Mouse (Mus musculus): ENCODE measurements at regions not wholly inside any gene's neighbourhood (a gene's known extent, or its start where the extent isn't known, plus 50 kb on each side); places are given as distances from the start of the nearest gene placed in this dataset.

DNA sequence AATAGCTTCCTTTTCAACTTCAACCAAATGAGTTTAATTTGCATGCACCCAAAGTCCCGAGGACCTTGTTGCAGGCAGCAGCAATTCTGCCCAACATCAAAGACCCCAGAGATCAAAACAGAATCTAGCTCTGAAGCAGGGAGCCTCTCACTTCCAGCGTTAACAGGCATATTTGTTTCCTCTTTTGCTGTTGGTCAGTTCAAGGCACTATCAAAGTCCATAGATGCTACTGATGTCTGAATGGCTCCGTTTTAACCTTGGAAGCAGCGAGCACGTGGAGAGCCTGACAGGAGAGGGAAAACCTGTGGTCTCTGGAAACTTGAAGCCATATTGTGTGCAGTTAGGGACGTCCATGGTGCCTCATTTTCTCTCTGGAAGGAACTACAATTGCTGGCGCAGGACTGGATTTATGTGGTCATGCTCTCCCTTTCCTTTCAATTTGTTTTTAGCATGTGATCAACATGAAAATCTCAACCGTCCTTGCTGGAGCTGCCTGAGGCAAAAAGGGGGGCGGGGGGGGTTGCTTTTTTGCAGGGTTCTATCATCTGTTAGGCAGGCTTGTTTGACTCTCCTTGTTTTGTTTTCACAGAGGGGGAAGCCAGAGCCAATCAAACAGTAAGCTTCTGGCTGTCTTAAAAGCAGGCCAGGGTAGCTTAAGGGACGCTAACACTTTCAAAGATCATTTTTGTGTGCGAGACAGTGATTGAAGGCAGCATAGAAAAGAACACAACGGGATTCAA lies 338.4 kb downstream of the Btg1 start:
- in situ Hi-C loops (cut with MboI, MseI), result no loop called here

DNA sequence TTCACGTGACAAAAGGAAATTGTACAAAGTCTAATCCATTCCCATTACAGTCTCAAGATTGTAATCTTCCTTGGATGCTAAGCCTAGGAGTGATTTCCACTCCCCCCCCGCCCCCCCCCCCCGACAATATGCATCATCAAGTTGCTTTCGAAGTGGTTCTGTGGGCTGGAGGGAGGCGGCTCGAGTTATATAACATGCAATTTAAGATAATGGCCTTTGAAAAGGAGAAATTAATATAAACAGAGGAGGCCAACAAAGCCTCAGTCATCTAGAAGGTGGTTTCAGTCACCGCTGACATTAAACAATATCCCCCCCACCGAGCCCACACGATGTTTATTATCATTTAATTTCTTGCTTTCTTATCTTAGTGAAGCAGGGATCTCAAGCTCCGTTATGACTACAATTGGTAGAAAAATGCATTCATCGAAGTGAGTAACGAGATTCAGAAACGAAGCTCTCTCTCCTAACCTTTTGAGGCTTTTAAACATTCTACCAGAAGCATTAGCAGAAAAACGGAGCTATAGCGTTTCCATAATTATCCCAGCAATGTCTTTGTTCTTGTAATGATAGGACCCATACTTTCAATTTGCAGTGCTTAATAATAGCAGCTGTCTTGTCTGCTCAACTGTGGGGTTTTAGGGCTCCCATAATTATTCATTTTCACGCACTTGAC lies 339.1 kb downstream of the Btg1 start:
- in situ Hi-C loops (cut with MboI, MseI), result no loop called here

DNA sequence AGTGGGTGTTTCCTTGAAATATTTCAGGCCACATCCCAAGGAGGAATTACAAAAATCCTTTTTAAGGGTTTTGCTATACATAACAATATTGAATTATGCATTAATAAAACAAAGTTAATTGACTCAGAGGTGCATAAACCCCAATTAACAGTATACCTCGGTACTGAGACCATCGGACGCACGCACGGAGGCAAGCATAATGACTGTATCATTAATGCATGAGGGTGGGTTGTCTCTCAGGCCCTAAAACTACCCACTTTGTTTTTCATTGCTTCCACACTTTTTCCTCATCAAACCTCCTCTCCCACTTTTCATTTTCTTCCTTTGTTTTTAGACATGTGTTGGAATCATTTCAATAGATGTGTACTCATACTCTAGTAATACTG lies 339.6 kb downstream of the Btg1 start:
- in situ Hi-C loops (cut with MboI, MseI), result no loop called here

DNA sequence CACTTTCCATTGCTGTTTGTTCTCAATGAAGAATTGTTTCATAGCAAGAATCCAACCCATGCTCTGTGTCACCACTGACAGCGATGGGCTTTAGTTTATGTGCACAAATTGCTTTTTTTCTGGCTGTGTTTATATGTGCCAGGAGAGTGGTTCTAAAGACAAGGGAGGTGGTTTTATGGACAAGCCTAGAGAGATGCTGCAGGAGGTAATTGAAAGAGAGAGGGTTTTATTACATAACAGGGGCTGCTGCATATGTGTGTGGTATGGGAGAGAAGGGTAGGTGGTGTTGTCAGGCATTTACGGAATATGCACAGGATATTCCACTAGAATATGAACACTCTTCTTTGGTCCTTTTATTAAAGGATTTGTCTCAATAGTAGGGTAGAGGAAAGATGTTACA lies 340.2 kb downstream of the Btg1 start:
- in situ Hi-C loops (cut with MboI, MseI), result no loop called here

DNA sequence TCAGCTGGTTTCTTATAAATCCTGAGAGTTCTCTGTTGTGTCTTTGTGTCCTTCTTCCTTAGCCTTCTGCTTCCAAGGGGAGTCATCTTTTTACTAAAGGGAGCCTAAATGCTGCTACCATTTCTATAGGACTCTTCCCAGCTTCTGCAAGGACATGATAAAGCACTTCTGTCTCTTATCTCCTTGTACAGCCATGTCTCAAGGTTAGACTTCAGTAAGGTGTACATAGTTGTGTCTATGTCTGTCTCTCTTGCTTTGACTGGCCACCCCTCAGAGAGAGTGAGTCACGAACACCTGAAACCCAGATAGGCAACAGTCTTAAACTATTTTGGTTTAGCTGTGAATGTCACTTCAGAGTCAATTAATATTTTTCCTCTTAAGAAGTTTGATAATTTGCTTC lies 353.0 kb downstream of the Btg1 start:
- in situ Hi-C loops (cut with MboI, MseI), result no loop called here

DNA sequence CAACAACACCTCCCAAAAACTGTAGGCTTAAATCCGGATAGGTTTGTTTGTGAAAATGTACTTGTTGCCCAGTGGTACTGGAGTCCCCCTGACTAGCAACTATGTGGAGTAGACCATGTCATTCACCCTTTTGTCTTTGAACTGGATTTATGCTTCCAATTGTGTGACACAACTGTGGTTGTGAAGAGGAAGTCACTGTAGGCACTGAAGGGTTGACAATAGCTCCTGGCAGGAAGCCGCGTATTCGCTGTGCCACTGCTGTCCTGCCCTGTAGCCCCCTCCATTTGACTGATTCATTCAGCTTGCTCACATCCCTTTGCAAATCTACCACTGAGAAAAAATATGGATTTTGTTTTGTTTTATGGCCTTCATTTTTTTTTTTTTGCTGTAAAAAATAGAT lies 353.9 kb downstream of the Btg1 start:
- in situ Hi-C loops (cut with MboI, MseI), result no loop called here

DNA sequence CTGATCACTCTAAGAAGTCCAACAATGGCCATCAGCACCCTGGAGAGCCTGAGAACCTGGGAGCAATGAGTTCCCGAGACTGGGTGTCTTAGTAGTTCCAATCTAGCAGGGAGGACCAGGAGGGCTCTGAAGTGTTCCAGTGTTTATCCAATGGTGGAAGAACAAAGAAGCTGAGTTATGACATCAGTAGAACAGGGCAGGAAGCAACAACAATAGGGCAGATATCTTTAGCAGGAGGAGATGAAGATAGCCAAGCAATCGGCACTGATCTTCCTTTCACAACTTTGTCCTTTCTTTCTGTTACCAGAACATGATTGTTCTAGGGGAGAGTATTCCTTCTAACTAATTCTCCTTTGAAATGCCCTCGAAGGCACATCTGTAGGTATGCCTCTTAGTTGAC lies 355.0 kb downstream of the Btg1 start:
- in situ Hi-C loops (cut with MboI, MseI), result no loop called here

DNA sequence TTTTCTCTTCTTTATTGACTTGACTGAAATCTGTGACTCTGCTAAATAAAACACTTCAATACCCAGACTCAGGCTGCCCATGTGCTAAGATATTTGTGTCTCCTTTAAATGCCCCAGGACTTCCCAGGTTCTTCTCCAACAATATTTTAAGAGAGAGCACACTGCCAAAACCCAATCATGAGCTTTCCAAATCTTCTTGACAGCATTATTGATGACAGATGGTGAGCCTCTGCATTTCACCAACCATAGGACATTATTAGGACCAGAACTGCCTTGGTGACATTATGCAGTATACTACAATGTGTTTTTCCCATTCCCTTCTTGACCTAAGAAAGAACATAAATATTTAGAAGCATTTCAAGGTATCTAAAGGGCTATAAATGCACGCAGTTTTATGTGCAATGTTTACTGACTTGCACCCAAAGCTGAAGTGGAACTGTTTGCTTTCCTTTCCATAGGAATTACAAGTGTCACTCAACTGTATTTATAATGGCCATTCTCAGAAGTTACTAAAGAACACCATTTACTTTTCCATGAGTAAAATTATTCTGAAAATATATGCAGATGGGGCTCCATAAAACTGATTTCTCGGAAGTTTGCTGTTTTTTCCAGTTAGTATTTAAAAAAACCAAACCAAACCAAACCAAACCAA lies 357.6 kb downstream of the Btg1 start:
- in situ Hi-C loops (cut with MboI, MseI), result no loop called here

DNA sequence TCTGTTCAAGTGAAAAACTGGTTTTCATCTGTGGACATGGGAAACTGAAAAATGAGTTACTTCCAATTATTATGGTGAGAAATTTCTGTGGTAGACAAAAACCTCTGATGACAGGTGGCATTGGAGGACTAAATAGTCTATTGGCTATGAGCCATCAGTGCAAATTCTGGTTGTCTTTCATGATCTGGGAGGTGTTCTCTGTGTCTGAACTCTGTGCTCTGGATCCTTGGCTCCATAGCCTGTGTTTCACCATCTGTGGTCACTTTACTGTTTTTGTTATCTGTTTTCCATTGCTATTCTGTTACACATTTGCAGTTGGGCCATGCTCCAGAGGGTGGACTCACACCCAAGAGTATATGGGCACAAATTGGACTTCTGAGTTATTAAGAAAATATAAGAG lies 359.9 kb downstream of the Btg1 start:
- in situ Hi-C loops (cut with MboI, MseI), result no loop called here

DNA sequence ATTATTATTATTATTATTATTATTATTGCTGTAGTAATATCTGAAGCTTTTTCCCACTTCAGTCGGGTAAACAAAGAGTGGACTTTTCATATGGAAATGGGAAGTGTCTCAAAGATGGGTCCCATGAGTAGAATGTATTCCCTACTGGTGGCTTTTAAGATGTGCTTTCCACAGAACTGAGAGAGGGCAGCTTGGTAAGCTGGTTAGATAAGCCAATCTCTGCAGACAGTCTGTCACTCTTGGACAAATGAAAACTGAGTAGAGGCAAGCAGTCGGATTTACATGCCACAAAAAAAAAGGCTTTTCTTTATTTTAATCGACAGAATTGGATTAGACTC lies 363.7 kb downstream of the Btg1 start:
- in situ Hi-C loops (cut with MboI, MseI), result no loop called here

DNA sequence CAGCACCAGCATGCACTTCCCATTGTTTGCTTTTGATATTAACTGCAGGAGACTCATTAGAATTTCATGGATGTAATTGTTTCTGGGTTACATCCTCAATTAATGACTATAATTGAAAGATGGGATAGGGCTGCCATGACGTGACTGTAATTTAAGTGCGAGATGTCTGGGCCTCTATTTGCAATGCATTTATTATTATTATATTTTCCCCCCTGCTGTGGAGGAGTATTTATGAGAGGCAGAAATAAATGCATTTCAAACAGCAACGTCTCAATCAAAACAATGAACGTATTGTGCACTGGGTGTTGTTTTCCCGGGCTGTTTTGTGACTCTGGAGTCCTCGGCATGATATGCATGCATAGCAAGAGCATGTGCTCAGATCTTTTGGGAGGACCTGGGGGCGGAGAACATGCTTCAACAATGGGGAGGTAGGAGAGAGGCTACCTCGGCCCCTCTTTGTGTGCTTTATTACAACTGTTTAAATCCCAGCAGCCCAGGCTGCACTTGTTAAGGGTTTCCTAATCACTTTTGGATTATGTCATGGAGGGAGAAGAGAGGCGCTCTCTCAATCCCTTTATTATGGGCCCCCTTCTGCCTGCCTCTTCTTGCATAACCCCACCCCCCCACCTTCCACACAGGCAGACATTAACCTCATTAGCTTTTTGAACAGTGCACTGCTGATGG lies 364.2 kb downstream of the Btg1 start:
- in situ Hi-C loops (cut with MboI, MseI), result no loop called here

DNA sequence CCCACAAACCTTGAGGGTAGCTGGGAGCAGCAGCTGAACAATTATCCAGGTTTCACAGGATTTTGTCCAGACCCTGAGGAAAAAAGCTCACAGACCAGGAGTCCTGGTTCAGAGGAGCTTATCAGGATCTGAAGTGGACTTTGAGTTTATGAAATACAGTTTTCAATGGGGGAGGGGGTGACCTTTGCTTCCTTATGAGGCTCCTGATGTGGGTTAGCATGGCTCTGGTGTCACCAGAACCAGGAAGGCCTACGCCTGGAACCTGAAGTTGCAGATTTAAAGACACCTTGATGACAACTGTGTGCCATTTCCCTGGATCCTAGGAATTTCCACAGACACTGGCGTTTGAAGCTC lies 364.7 kb downstream of the Btg1 start:
- in situ Hi-C loops (cut with MboI, MseI), result no loop called here

DNA sequence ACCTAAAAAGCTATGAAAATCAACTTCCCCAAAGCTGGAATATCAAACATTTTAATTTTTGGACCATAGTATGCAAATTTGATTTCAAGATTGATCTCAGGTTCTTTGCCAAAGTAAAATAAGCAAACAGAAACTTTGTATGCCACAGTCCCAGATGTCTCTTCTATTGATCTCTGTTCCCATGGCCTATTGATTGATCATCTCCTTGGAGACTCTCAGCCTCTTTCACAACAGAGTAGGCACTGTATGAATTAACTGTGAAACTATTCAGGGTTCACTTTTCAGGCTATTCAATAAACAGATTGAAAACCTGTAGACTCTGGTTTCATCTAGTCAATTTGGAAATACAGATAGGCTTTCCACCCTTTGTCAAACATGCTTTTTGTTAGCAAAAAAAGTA lies 384.1 kb downstream of the Btg1 start:
- in situ Hi-C loops (cut with MboI, MseI), result no loop called here

DNA sequence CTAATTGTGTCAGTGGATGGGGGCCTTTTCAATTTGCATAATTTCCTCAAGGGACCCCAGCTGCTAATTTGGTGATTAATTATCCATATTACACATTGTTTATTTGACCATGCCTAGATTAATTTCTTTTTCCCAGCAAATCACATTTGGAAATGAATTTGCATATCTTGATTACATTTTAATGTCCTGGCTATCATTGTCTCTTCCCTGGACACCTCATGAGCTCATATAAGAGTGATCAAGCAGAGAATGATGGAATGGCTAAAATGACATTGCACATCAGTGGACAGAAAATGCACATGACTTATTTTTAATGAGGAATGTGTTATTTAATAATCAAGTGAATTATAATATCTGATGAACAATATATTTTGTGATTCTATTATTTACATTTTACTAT lies 392.1 kb downstream of the Btg1 start:
- in situ Hi-C loops (cut with MboI, MseI), result no loop called here

DNA sequence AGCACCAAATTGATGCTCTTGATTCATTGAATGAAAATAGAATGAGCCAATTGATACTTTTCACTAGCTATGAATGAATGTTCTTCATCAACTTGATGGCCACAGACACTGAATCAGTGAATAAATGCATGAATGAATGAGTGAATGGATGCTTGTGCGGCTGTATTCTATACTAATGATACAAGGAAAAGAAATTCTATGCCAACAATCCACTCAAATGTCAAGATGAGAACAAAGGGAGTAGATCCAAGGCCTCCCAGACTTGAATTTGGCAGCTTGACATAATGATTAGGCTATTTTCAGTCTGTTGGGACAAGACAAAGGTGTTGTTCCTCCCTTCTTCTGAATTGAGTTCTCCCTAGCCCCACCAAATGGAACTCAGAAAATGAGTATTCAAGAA lies 393.1 kb downstream of the Btg1 start:
- in situ Hi-C loops (cut with MboI, MseI), result no loop called here

DNA sequence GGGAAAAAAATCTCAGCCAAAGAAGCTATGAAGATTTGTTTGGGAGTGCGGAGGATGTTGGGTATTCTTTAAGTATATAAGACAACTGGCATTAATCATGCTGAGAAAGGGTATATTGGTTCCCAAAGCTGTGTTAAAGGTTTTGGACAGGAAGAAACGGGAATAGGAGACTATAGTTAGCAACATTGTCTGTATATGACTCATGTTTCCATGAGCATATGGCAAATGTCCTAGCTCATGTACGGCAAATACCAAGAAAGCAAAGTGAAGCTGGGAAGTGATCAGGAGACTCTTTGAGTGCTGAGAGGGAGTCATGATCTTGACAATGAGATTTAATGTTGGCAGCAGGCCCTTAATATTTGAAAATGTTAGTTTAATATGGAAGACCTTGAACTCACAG lies 401.8 kb downstream of the Btg1 start:
- in situ Hi-C loops (cut with MboI, MseI), result no loop called here

DNA sequence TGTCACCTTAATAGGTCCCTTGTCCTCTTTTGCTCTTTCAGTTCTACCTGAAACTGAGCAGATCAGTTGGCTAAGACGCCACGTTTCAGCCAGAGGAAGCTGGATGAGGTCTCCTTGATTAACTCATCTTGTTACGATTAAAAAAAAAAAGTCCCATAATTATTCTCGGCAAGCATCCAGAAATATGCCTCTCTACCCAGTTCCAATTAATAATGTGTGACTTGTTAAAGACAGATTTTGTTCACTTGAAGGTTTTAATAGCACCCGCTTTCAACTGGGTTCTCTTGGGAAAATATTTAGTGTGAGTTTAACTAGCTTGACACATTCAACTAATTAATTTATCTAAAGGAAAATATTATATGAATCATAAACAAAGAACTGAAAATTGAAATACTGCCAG lies 412.0 kb downstream of the Btg1 start:
- in situ Hi-C loops (cut with MboI, MseI), result no loop called here

DNA sequence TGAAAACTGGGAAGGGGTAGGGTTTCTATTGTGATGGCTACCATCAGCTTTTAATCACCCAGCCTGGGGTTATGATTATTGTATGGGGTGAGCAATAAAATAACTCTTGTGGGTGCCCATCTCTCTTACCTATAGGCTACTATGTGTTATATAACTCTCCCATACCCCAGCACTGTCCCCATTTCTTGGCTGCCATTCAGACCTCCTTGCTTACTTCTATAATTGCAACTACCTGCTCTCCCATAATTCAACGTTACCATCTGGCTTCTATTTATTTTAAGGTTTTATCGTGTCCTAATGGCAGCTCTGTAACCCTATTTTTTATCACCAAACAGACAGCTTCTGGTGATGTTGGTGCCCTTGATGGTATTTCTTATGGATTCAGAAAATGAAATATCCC lies 414.2 kb downstream of the Btg1 start:
- in situ Hi-C loops (cut with MboI, MseI), result no loop called here

DNA sequence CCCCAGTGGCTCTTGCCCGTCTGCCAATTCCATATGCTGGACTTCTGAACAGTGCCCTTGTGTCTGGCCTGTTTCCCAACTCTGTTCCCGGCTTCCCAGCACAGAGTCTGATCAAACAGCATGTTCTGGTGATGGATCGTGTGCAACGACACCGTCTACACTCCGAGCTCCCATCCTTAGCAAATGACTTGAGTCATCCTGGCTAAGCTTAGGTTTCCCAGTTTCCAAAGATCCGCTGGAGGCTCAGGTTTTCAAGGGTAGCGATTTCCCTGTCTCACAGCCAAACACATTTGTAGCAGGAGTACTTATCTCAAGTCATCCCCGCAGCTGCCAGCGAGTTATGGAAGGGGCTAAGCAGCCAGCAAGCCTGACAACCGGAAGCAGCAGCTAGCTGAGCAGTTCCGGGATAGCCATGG lies 418.6 kb downstream of the Btg1 start:
- in situ Hi-C loops (cut with MboI, MseI), result no loop called here

DNA sequence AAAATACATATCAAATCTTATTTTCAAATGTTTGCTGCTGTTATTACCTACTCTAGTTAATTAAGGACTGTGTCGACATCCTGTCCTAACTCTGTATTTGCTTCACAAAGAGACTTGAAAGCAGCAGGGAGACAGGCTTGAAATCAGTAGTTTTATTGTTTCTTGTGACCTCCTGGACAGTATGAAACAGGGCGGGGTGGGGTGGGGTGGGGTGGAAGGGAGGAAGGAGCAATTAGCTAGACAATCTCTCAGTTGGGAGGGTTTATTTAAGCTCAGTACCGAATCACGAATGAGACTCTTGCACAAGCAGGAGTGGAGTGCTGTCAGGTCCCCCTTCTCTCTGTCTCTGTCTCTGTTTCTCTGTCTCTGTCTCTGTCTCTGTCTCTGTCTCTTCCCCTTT lies 421.2 kb downstream of the Btg1 start:
- in situ Hi-C loops (cut with MboI, MseI), result no loop called here

DNA sequence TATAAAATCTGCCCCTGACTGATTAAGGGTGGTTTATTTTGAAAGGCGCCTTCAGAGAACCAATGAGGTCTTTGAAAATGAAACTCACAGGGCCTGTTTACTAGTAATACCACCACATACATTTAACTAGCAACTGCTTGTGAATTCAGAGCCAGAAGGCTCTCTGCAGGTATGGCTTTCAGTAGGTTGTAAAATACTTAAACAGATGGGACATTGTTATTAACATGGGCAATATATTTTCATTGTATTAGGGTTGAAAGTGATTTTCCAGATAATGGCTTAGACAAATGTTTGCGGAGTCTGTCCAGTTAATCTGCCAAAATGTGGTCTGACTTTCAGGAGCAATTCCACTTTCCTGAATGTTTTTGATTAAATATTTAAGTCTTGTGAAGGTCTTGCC lies 430.8 kb downstream of the Btg1 start:
- in situ Hi-C loops (cut with MboI, MseI), result no loop called here

DNA sequence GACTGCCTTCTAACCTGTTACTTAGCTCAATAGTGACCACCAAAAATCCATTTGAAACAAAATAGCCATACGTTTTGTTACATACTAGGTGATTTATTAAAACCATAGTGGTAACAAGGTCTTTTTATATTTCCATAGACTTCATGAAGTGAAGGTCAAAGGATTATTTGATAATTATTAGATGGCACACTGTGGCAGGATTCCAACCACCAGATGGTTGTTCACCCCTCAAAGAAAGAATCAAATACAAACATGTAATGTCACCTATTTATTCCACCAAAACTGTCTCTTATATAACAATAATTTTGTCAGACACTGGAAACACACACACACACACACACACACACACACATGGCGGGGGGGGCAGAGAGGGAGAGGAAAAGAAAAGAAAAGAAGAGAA lies 431.2 kb downstream of the Btg1 start:
- in situ Hi-C loops (cut with MboI, MseI), result no loop called here

DNA sequence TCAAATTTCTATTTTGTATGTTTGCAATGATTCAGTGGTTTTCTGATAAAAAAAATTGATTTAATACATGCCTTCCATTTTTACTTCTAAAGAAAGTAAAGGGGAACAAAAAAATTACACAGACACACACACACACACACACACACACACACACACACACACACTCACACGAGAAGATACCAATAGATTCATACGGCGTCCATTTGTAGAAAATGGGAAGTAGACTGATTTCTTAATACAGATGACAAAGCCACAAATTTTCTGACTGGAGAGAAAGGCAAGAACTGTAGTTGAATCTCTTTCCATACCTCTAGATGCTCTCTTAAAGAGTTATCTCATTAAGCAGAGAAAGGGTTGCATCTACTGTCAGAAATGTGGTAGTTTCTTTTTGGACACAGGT lies 424.9 kb upstream of the Dcn start:
- in situ Hi-C loops (cut with MboI, MseI), result no loop called here

Data from T-helper 1 cell (primary cell).